In genomic region chr1:63175853-63176252, GRCm38 (mm10) we compare ENCODE assay signal across 8 mouse cellular contexts. TPM values are rescaled to one million over a fixed set of nuclear protein-coding genes. Genes with fewer than 3 reads are reported as not detected.
A peak's percentile ranks its signal among the peaks of the same experiment; 100 is the strongest.
DNase-seq lines count a peak whose midpoint lies in the region; ATAC-seq and TF ChIP-seq lines count a peak whose summit lies in the region.

No protein-coding gene starts in this region.

- WGBS in lung, embryonic 14.5 days, result 7% methylated on average over 11 of the region's 11 CpGs
- 2% methylated on average over 11 of the region's 11 CpGs for WGBS in liver, embryonic 16.5 days (ENCODE audit: insufficient replicate concordance)

- ATAC-seq in lung, embryonic 14.5 days (ENCODE audit: insufficient read depth), result no peak
- ATAC-seq in liver, embryonic 16.5 days (ENCODE audit: low read depth), result no peak

- peaks cover 41% of the 10 kb centered on the region for H3K36me3 ChIP-seq in lung, embryonic 14.5 days (ENCODE audit: insufficient read depth)
- H3K36me3 ChIP-seq in liver, embryonic 16.5 days (ENCODE audit: control insufficient read depth, insufficient read depth), result peaks cover 16% of the 10 kb centered on the region

- TF ChIP-seq CTCF in lung, embryonic 14.5 days (IDR thresholded peaks at IDR 0.05; ENCODE audit: low read depth), result no peak

- peak; percentile 31 for DNase-seq in lung, embryonic 14.5 days
- no peak for DNase-seq in lung, postnatal 25 days (ENCODE audit: low spot score)
- peak; percentile 40 for DNase-seq in c-Kit-positive CD71-positive TER-119-positive erythroid progenitor cells, embryonic 14.5 days (ENCODE audit: low spot score)
- DNase-seq in heart, postnatal 4 days, result peak; percentile 29
- DNase-seq in yolk sac, embryonic 10.5 days (ENCODE audit: low spot score), result no peak
- no peak for DNase-seq in urinary bladder, postnatal 4 days (ENCODE audit: low spot score in 2 of 2)
- no peak for DNase-seq in adrenal gland, adult 2 months

- peak overlapping the region; percentile 97 for H3K4me3 ChIP-seq in lung, embryonic 14.5 days (ENCODE audit: low read depth, low read length)
- peak overlapping the region; percentile 92 for H3K4me3 ChIP-seq in liver, embryonic 16.5 days (ENCODE audit: low read depth, low read length)

- peaks cover 16% of the 10 kb centered on the region for H3K4me1 ChIP-seq in lung, embryonic 14.5 days (ENCODE audit: insufficient read depth)
- peaks cover 22% of the 10 kb centered on the region for H3K4me1 ChIP-seq in liver, embryonic 16.5 days (ENCODE audit: control insufficient read depth, low read depth, low read length)

- peak overlapping the region; percentile 88; the same call in 1 of the 2 replicates for H3K27ac ChIP-seq in lung, embryonic 14.5 days (ENCODE audit: low read depth)
- peak overlapping the region; percentile 89 for H3K27ac ChIP-seq in liver, embryonic 16.5 days (ENCODE audit: low read length)

- no peaks in the 10 kb centered on the region for H3K27me3 ChIP-seq in lung, embryonic 14.5 days (ENCODE audit: insufficient read depth, low read length)
- H3K27me3 ChIP-seq in liver, embryonic 16.5 days (ENCODE audit: control insufficient read depth, insufficient read depth, low read depth, low read length), result no peaks in the 10 kb centered on the region

- peak overlapping the region; percentile 92 for H3K9ac ChIP-seq in lung, embryonic 14.5 days
- peak overlapping the region; percentile 94 for H3K9ac ChIP-seq in liver, embryonic 16.5 days (ENCODE audit: low read depth, low read length)

- no peaks in the 10 kb centered on the region for H3K9me3 ChIP-seq in lung, embryonic 14.5 days (ENCODE audit: low read depth, low read length)
- H3K9me3 ChIP-seq in liver, embryonic 16.5 days (replicated peaks; ENCODE audit: control insufficient read depth, low read length), result no peaks in the 10 kb centered on the region

- peak overlapping the region; percentile 89 for H3K4me2 ChIP-seq in lung, embryonic 14.5 days
- H3K4me2 ChIP-seq in liver, embryonic 16.5 days (ENCODE audit: low read depth, low read length), result peak overlapping the region; percentile 80

RNA-seq across cellular contexts. Expression of gene Eef1b2, which starts 0.8 kb away (rescaled TPM):
- 660 and 695 TPM in 2 replicates for polyA plus RNA-seq in lung, embryonic 14.5 days (2014; fragmentation: Nextera tagmentation; extraction: Ambion mirVana)
- total RNA-seq in heart, postnatal 4 days (2021), result 100 to 1,000 TPM; 497 to 542 TPM
- 207 and 226 TPM in 2 replicates for polyA plus RNA-seq in liver, embryonic 16.5 days (2015; fragmentation: Nextera tagmentation; extraction: Ambion mirVana)
- 100 to 1,000 TPM; 456 to 691 TPM for total RNA-seq in adrenal gland, adult 2 months (2021)
- 195 and 300 TPM in 2 replicates for polyA plus RNA-seq in adrenal gland, adult 2 months (2012; rRNA removed)

RNA-seq across cellular contexts. Expression of gene Ndufs1, which starts 0.8 kb away (rescaled TPM):
- polyA plus RNA-seq in lung, embryonic 14.5 days (2014; fragmentation: Nextera tagmentation; extraction: Ambion mirVana), result 132 and 135 TPM in 2 replicates
- 100 to 1,000 TPM; 533 to 564 TPM for total RNA-seq in heart, postnatal 4 days (2021)
- polyA plus RNA-seq in liver, embryonic 16.5 days (2015; fragmentation: Nextera tagmentation; extraction: Ambion mirVana), result 92.7 and 96.4 TPM in 2 replicates
- 100 to 1,000 TPM; 280 TPM for total RNA-seq in adrenal gland, adult 2 months (2021)
- polyA plus RNA-seq in adrenal gland, adult 2 months (2012; rRNA removed), result 21.5 and 22.0 TPM in 2 replicates

RNA-seq across cellular contexts. Expression of gene Gpr1, which starts 38.5 kb away (rescaled TPM):
- polyA plus RNA-seq in lung, embryonic 14.5 days (2014; fragmentation: Nextera tagmentation; extraction: Ambion mirVana), result not detected in 2 replicates
- not detected for total RNA-seq in heart, postnatal 4 days (2021)
- polyA plus RNA-seq in liver, embryonic 16.5 days (2015; fragmentation: Nextera tagmentation; extraction: Ambion mirVana), result 0.04 TPM in 1 of 2 replicates, not detected in the other
- total RNA-seq in adrenal gland, adult 2 months (2021), result under 1 TPM; 0.28 to 0.40 TPM
- polyA plus RNA-seq in adrenal gland, adult 2 months (2012; rRNA removed), result 0.10 and 0.12 TPM in 2 replicates

Comparison
In these comparisons a context has a peak if more than half of its experiments do, and no peak if none do; other contexts are left out.
1. DNase-seq: peak in lung, embryonic 14.5 days (single experiment), c-Kit-positive CD71-positive TER-119-positive erythroid progenitor cells, embryonic 14.5 days (single experiment) and heart, postnatal 4 days (single experiment); none in lung, postnatal 25 days (single experiment), yolk sac, embryonic 10.5 days (single experiment), urinary bladder, postnatal 4 days (0 of 2) and adrenal gland, adult 2 months (single experiment).